Mouse (Mus musculus) CH12.LX (cell line): ENCODE measurements around the gene Dab1.

Source experiments
- CHD2 ChIP-seq: IDR thresholded peaks from 2 replicates; pipeline ENCODE4 v1.6.1; 2011; ENCODE audit warnings: low read length, improper control_type of control experiment
- MAX ChIP-seq: IDR thresholded peaks from 2 replicates; pipeline ENCODE4 v1.6.1; 2011; ENCODE audit warnings: low read length, improper control_type of control experiment

GRCm38 (mm10) chr4:103636168-103636776 is 17.1 kb downstream of the Dab1 start:
- TF ChIP-seq MAX: no peak
- no peak for TF ChIP-seq CHD2
